ENCODE assay signal across 9 mouse cellular contexts in the genomic region with DNA sequence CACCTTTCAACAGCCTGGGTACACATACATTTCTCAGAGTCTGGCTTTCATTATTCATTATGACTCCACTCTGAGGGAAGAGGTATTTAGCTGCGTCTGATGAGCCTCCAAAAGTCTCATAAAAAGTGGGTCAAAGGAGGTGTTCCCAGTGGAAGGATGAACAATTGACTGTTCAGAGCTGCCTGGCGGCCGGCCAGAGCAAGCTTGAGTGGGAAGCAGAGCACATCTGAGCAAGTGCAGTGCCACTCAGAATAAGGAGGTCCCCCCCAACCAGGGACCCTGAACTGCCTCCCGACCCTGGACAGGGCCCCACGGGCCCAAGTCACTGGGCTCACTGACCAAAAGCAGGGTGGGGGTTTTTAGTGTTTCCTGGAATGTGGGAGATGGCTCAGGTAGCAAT.
A peak's percentile ranks its signal among the peaks of the same experiment; 100 is the strongest.
DNase-seq lines count a peak whose midpoint lies in the region; ATAC-seq lines count a peak whose summit lies in the region.
"Had no signal": no experiment of that assay in that cellular context is flagged by ENCODE, and none has a peak within 500 bp of the region (broad histone marks: within the 10 kb centered on the region; RNA-seq: fewer than 3 reads in every experiment).

No protein-coding gene starts in this region.

- no peaks in the 10 kb centered on the region for H3K27me3 ChIP-seq in midbrain, embryonic 13.5 days
- H3K27me3 ChIP-seq in midbrain, embryonic 15.5 days (replicated peaks) = no peaks in the 10 kb centered on the region
- H3K27me3 ChIP-seq in kidney, embryonic 14.5 days (ENCODE audit: control insufficient read depth, insufficient read depth, low read length) = no peaks in the 10 kb centered on the region

- H3K9ac ChIP-seq in midbrain, embryonic 13.5 days (replicated peaks) = no peak overlapping the region
- no peak overlapping the region for H3K9ac ChIP-seq in midbrain, embryonic 15.5 days
- H3K9ac ChIP-seq in kidney, embryonic 14.5 days (ENCODE audit: low read depth, low read length) = no peak overlapping the region
- H3K9ac ChIP-seq: limb, embryonic 12.5 days had no signal

- H3K36me3 ChIP-seq in midbrain, embryonic 13.5 days = no peaks in the 10 kb centered on the region
- H3K36me3 ChIP-seq in midbrain, embryonic 15.5 days (replicated peaks) = no peaks in the 10 kb centered on the region
- no peaks in the 10 kb centered on the region for H3K36me3 ChIP-seq in kidney, embryonic 14.5 days (ENCODE audit: control insufficient read depth, insufficient read depth, low read length)
- H3K36me3 ChIP-seq: limb, embryonic 12.5 days had no signal

- 49% methylated on average over 5 of the region's 5 CpGs for WGBS in midbrain, embryonic 13.5 days
- WGBS in midbrain, embryonic 15.5 days = 40% methylated on average over 5 of the region's 5 CpGs
- WGBS in kidney, embryonic 14.5 days = 35% methylated on average over 5 of the region's 5 CpGs

- H3K4me2 ChIP-seq in midbrain, embryonic 13.5 days (replicated peaks) = no peak overlapping the region
- H3K4me2 ChIP-seq in midbrain, embryonic 15.5 days = no peak overlapping the region
- no peak overlapping the region for H3K4me2 ChIP-seq in kidney, embryonic 14.5 days (replicated peaks; ENCODE audit: low read depth, low read length)
- H3K4me2 ChIP-seq: limb, embryonic 12.5 days had no signal

- ATAC-seq in midbrain, embryonic 13.5 days = peak; percentile 55; the same call in 1 of the 2 replicates
- no peak for ATAC-seq in midbrain, embryonic 15.5 days (replicated peaks)
- no peak for ATAC-seq in kidney, embryonic 14.5 days (ENCODE audit: low FRiP score, low TSS enrichment)

- peaks cover 20% of the 10 kb centered on the region for H3K4me1 ChIP-seq in midbrain, embryonic 13.5 days (replicated peaks)
- peaks cover 15% of the 10 kb centered on the region; the same call in 1 of the 2 replicates for H3K4me1 ChIP-seq in midbrain, embryonic 15.5 days
- H3K4me1 ChIP-seq in kidney, embryonic 14.5 days (ENCODE audit: control insufficient read depth, insufficient read depth, low read length) = peaks cover 8% of the 10 kb centered on the region; the same call in 1 of the 2 replicates

- no peak overlapping the region for H3K27ac ChIP-seq in midbrain, embryonic 13.5 days
- H3K27ac ChIP-seq in midbrain, embryonic 15.5 days = no peak overlapping the region
- no peak overlapping the region for H3K27ac ChIP-seq in kidney, embryonic 14.5 days (ENCODE audit: low read depth, low read length)
- H3K27ac ChIP-seq: limb, embryonic 12.5 days had no signal

- no peaks in the 10 kb centered on the region for H3K9me3 ChIP-seq in midbrain, embryonic 13.5 days
- H3K9me3 ChIP-seq in midbrain, embryonic 15.5 days = no peaks in the 10 kb centered on the region
- H3K9me3 ChIP-seq in kidney, embryonic 14.5 days (ENCODE audit: control insufficient read depth, low read length) = no peaks in the 10 kb centered on the region

- H3K4me3 ChIP-seq in midbrain, embryonic 13.5 days (replicated peaks) = no peak overlapping the region
- no peak overlapping the region for H3K4me3 ChIP-seq in midbrain, embryonic 15.5 days
- H3K4me3 ChIP-seq in kidney, embryonic 14.5 days (ENCODE audit: low read length) = no peak overlapping the region
- H3K4me3 ChIP-seq: limb, embryonic 12.5 days had no signal

- peak; percentile 56 to 58 for DNase-seq in cerebellum, postnatal 10 days
- DNase-seq in cerebellum, adult 11-12 months = no peak
- DNase-seq in left cerebral cortex, adult 11 months (ENCODE audit: low spot score) = peak; percentile 34
- peak; percentile 44 for DNase-seq in right cerebral cortex, postnatal 25 days
- DNase-seq in thymus, postnatal 0 days (ENCODE audit: low spot score) = no peak

Comparison
In these comparisons a context has a peak if more than half of its experiments do, and no peak if none do; other contexts are left out.
1. DNase-seq: peak in cerebellum, postnatal 10 days (2 of 2), left cerebral cortex, adult 11 months (single experiment) and right cerebral cortex, postnatal 25 days (single experiment); none in cerebellum, adult 11-12 months (single experiment) and thymus, postnatal 0 days (single experiment).